Mouse (Mus musculus) layer of hippocampus, postnatal 36 days (tissue): ENCODE data around the gene Rad51d. TPM values are rescaled to one million over a fixed set of nuclear protein-coding genes. Genes with fewer than 3 reads are reported as not detected.

Source experiments
- DNase-seq, 2 experiments: peaks; one replicate each; pipeline ENCODE4 v3.0.0; 2022
- total RNA-seq, 2 experiments: library from RNA; stranded (reverse); gene quantifications; 2 replicates each; pipeline ENCODE4 v1.2.3; 2021

Rad51d gene
- total RNA-seq, 2 experiments from 2014 or later: 14.1 to 15.7 TPM

- no peak for DNase-seq
These were observed 681 bp downstream of the Rad51d start for GRCm38 (mm10) chr11:82889524-82890341.

DNA sequence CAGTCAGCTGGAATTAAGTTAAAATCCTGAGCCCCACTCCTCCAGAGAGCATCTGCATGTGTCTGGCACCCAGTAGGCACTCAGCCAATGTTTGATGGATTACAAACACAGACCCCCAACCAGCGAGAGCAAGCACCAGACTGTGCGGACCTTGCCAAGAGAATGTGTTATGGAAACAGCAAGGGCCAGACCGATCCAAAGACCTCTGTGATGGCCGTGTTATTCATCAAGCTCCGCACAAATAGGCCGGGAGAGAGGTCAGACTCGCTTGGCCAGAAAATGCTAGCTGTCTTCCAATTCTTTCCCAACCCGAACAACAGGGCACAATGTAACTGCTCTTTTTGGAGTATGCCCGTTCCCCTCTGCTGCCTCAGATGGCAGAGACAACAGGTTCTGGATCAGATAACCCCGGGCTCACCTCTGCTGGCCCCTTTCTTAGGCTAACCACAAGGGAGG is 1.9 kb downstream of the Rad51d start:
- DNase-seq: no peak

DNA sequence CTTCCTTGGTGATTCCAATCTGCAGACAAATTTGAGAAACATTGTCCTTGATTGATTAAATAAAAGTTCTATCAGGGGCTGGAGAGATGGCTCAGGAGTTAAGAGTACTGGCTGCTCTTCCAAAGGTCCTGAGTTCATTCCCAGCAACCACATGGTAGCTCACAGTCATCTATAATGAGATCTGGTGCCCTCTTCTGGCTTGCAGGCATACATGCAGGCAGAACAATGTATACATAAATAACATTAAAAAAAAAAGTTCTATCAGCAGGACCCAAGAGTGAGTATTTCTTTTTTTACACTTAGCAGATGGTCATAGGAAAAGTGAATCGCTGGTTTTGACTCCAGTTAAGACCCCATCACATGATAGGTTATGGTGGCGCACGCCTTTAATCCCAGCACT is 3.9 kb downstream of the Rad51d start:
- DNase-seq: no peak

DNA sequence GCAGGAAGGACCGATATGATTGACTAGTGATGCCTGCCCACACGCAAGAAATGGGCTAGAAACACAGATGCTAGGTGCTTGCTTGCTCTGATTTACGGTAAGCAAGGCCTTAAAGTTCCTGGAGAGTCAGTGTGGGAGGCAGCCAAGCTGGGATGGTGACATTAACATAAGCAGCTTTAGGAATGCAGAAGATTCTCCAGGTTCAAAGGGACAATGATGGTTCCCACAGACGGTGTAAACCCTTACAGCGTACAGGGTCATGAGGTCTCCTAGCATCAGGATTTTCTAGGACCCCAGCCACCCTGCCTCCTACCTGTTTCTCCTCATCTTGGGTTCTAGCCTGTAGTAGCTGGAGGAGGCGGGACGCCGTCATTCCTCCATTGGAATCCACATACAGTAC is 7.2 kb downstream of the Rad51d start:
- no peak for DNase-seq

GRCm38 (mm10) chr11:82877726-82878344 is 12.6 kb downstream of the Rad51d start:
- DNase-seq: no peak

DNA sequence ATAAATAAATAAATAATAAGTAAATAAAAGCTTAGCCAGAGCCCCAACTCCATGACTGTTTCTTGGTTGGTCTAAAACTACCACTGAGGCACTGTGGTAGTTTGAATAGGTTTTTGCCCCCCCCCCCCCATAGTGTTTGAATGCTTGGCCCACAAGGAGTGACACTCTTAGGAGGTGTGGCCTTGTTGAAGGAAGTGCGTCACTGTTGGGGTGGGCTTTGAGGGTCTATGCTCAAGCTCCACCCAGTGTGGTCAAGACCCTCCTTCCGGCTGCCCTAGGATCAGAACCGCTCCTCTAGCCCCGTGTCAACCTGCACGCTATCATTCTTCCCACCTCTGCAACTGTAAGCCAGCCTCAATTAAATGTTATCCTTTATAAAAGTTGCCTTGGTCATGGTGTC is 14.8 kb downstream of the Rad51d start:
- no peak for DNase-seq

GRCm38 (mm10) chr11:82874924-82875323 is 15.5 kb downstream of the Rad51d start:
- no peak for DNase-seq

DNA sequence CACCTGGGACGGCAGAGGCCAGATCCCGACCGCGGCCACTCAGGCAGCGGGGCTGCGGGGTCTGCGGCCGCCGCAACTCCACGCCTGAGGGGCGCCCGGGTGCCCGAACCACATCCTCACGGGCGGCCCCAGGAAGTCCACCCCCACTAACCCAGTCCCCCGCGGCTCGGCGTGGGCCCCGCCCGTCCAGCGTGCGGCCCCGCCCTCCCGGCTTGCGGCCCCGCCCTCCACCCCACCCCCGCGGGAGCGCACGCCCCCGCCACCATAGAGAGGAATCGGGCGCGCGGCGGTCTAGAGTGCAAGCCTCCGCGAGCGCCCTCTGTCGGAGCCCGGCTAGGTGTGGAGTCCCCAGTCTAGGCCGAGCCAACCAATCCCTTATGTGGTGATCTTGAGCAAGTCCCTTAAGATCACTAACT is 19.4 kb downstream of the Rad51d start, which contains the start of gene Rffl:
TSS of gene Rffl (minus strand) at position 180 of the 416 bp plus-strand sequence.
- peak; percentile 87 for DNase-seq

- peak; percentile 38 to 43 for DNase-seq
These were observed 20.0 kb downstream of the Rad51d start for GRCm38 (mm10) chr11:82870173-82871030.

GRCm38 (mm10) chr11:82869506-82870172 is 20.8 kb downstream of the Rad51d start:
- DNase-seq: no peak

- no peak for DNase-seq
These were observed 22.5 kb downstream of the Rad51d start for GRCm38 (mm10) chr11:82867956-82868355.

DNA sequence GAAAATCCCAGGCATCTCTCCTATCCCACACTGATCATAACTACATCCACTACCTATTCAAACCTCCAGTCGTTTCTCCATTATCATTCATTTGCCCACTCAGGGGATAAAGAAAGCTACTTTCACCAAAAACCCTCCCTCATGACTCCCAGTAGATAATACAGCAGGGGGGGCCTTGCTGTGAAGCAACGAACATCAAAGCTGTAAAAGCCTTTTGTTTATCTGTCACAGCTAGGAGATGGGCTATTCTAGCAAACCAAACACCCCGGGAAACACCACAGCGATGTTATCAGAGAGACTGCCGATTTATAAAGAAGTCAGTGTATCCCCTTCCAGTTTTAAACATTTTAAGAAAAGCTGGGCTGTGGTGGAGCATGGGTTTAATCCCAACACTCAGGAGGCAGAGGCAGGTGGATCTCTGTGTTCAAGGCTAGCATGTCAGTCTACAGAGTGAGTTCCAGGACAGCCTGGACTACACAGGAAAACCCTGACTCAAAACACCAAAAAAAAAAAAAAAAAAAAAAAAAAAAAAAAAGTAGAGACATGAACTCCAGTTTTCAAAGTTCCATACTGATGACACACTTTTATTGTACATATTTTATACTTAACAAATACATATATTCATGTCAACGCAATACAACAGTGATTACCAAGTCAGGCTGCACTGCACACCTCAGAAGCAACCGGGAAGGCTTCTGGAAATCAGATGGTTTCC is 23.4 kb downstream of the Rad51d start:
- no peak for DNase-seq

GRCm38 (mm10) chr11:82865957-82866356 is 24.5 kb downstream of the Rad51d start:
- no peak for DNase-seq

GRCm38 (mm10) chr11:82863488-82863931 is 26.9 kb downstream of the Rad51d start:
- no peak for DNase-seq

GRCm38 (mm10) chr11:82863059-82863458 is 27.4 kb downstream of the Rad51d start:
- no peak for DNase-seq

GRCm38 (mm10) chr11:82862638-82863037 is 27.8 kb downstream of the Rad51d start:
- no peak for DNase-seq

DNA sequence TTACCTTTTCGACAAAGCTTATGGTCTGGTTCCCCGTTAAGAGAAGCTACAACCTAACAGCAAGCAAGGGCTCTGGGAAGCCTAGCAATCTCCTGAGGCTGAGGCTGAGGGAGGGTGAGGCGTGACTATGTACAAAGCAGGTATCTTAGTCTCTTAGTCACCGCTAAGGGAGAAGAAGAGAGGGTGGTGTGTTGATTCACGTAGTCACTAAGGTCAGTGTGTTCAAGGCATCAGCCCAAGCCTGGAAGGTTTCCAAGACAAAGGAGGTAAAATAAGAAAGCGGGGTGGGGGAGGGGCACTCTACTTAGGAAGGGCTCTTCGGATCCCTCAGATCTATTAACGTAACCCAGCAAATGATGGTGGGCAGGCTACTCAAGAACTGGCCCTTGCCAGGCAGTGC is 28.9 kb downstream of the Rad51d start:
- DNase-seq: no peak

- no peak for DNase-seq
These were observed 29.7 kb downstream of the Rad51d start for GRCm38 (mm10) chr11:82860759-82861158.

GRCm38 (mm10) chr11:82857307-82857848 is 33.0 kb downstream of the Rad51d start:
- no peak for DNase-seq

DNA sequence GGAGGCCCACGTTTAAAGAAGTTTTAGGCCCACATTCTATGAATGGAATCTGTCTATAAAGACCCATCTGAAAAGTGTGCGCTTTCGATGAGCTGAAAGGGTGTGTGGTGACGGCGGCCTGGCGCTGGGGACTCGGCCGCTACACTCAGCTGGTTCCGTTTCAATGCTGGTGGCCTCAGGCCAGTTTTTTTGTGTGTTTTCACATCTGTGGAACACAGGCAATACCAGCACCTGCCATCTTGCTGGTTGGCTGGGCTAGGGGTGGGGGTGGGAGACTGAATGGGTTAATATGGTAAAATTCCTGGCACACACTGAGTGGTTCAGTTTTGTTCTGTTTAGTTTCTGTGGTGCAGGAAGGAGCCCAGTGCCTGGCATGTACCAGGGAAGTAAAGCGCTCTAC is 34.4 kb downstream of the Rad51d start:
- no peak for DNase-seq

DNA sequence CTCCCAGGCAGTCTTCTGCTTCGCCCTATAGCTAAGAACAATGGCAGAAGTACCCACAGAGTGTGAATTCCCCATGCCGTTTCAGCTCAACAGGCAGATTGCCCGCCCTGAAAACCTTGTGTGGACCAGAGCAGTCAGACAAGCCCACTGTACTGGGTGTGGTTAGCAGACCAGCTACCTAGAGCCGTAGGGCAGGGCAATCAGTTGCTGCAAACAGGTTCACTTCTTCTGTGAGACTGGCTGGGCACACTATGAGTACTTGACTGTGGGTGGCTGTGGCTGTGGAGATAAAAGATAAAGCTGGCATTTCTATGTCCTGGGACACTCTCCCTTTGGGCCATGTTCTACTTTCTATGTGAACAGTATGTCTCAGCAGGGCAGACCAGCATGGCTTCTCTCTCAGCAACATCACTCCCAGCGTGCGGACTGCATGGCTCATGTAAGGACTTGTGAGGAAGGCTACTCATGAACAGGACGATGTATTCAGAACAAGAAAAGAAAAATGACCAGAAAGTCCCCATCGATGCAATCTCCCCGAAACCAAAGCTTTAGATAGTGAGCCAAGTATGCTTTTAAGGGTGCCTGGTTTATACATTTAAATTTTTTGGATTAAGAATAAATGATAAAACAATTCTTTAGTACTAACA is 35.0 kb downstream of the Rad51d start:
- DNase-seq: no peak
